Mouse (Mus musculus) kidney, embryonic 16.5 days (tissue): ENCODE data around the gene Hand2. TPM values are rescaled to one million over a fixed set of nuclear protein-coding genes. Genes with fewer than 3 reads are reported as not detected.
A peak's percentile ranks its signal among the peaks of the same experiment; 100 is the strongest.

Experiments used
- ATAC-seq: fragments of 200-750 bp; cut with Nextera tagmentation; 2 replicates; pipeline ENCODE4 v1.8.0; 2017; ENCODE audit warnings: moderate TSS enrichment; ENCODE audit not compliant: low FRiP score, low TSS enrichment
- H3K27ac ChIP-seq: fragments of 300-500 bp; sonication (generic); 2 replicates; pipeline ENCODE4 v1.5.1; 2014; ENCODE audit warnings: low read length
- H3K27me3 ChIP-seq: fragments of 300-500 bp; sonication (generic); 2 replicates; pipeline ENCODE4 v1.6.1; 2014; ENCODE audit warnings: low read length, control low read depth, mixed read lengths; ENCODE audit not compliant: insufficient read depth
- H3K36me3 ChIP-seq: fragments of 300-500 bp; sonication (generic); 2 replicates; pipeline ENCODE4 v1.6.1; 2014; ENCODE audit warnings: low read length, control low read depth, mixed read lengths; ENCODE audit not compliant: insufficient read depth
- H3K4me1 ChIP-seq: fragments of 300-500 bp; sonication (generic); 2 replicates; pipeline ENCODE4 v1.6.1; 2014; ENCODE audit warnings: low read length, control low read depth, mixed read lengths; ENCODE audit not compliant: insufficient read depth
- H3K4me2 ChIP-seq: fragments of 300-500 bp; sonication (generic); replicated peaks from 2 replicates; pipeline ENCODE4 v1.6.1; 2014; ENCODE audit warnings: low read depth, low read length
- H3K4me3 ChIP-seq: fragments of 300-500 bp; sonication (generic); 2 replicates; pipeline ENCODE4 v1.5.1; 2014; ENCODE audit warnings: mild to moderate bottlenecking, low read length
- H3K9ac ChIP-seq: fragments of 300-500 bp; sonication (generic); replicated peaks from 2 replicates; pipeline ENCODE4 v1.6.1; 2014; ENCODE audit warnings: low read length
- H3K9me3 ChIP-seq: fragments of 300-500 bp; sonication (generic); 2 replicates; pipeline ENCODE4 v1.6.1; 2016; ENCODE audit warnings: low read length, control low read depth
- WGBS: fragments of 180-500 bp; shearing (Covaris S2); extraction: QIAGEN DNeasy Blood & Tissue Kit; methylation state at CpG from one replicate; pipeline ENCODE4 v1.1.7; 2014; 5-methylcytosine and 5-hydroxymethylcytosine counted together
- polyA plus RNA-seq: library from polyadenylated mRNA; unstranded; fragments of >200 nt; fragmentation: Nextera tagmentation; extraction: Ambion mirVana; gene quantifications from 2 replicates; pipeline ENCODE4 v1.2.1, GENCODE M21; 2015

Gene Hand2
- polyA plus RNA-seq, 1 experiment from 2014 or later, result 0.25 TPM

DNA sequence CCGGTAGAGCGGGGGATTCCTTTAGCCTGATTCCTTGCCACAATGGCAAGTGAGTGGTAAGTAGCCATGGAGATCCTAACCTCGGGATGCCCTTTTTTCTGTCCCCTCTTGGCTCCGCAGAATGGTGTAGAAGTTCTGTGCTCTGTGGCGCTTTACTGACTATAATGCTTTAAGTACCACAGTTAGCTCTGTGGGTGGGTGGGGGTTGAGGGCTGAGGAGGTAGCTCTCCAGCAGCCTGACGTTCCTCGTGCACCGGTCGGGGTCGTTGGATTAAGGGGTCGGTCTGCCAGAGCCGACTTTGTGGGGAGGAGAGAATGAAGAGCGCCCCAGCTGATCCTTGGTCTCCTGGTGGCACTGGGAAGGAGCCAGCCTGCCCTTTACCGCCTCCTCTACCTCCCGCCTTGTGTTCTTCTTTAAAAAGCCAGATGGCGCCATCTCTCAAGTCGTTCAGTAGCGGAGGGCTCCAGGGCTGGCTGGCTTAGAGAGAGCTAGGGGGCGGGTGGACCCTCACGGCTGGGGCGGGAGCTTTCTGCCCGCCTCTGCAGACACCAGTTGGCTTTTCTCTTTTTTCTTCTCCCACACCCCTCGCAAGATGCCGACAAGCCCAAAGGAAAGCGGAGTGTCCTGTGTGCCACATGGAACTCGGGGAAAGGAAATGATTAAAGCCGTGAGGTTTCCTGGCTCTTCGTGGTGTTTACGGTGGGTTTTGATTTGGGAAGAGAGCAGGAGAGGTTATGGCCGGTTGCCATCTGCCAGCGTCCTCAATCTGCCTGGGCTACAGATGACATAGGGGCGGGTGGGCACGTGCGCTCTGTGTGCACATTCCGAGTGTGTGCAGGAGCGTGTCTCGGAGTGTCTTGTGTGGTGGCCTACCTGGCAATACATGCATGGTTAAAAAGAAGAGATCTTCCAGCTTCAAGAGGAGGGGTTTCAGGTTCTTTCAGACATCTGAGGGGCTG, 32.8 kb downstream of the Hand2 start:
- H3K4me1 ChIP-seq, result peaks cover 5% of the 10 kb centered on the region
- H3K4me2 ChIP-seq, result peak overlapping the region; percentile 80
- H3K9me3 ChIP-seq, result no peaks in the 10 kb centered on the region
- peaks cover 74% of the 10 kb centered on the region for H3K27me3 ChIP-seq
- ATAC-seq, result peak; percentile 96
- no peaks in the 10 kb centered on the region for H3K36me3 ChIP-seq
- no peak overlapping the region for H3K27ac ChIP-seq
- WGBS, result 2% methylated on average over 37 of the region's 37 CpGs
- peak overlapping the region; percentile 50; the same call in 1 of the 2 replicates for H3K9ac ChIP-seq
- peak overlapping the region; percentile 50 for H3K4me3 ChIP-seq

DNA sequence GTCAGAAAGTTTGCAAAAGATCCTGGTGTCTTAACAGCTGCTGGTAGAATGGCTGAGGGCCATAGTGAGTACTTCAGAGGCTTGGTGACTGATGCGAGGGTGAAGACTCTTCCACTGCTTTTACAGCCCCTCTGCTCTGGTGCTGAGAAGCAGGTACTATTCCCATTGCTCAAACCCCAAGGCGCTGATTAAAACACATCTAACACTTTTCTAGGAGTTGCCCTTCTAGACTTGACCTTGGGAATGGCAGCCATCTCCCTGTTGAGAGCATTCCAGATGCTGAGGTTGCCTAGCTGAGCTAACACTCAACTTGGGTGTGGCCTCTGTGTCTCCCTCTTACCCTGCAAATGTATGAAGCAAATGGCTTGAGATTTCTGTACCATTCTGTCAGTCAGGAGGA, 34.1 kb downstream of the Hand2 start:
- WGBS, result 54% methylated on average over 2 of the region's 2 CpGs
- Histone ChIP-seq H3K4me1 (peaks cover 5% of the 10 kb centered on the region), H3K27me3 (peaks cover 62% of the 10 kb centered on the region), H3K27ac (no peak overlapping the region), H3K9ac (no peak overlapping the region), H3K36me3 (no peaks in the 10 kb centered on the region), H3K4me2 (no peak overlapping the region), H3K9me3 (no peaks in the 10 kb centered on the region), H3K4me3 (no peak overlapping the region)
- ATAC-seq, result no peak

- WGBS, result 65% methylated on average over 9 of the region's 9 CpGs
Observed at GRCm38 (mm10) chr8:57356529-57357325, 35.9 kb downstream of the Hand2 start.

DNA sequence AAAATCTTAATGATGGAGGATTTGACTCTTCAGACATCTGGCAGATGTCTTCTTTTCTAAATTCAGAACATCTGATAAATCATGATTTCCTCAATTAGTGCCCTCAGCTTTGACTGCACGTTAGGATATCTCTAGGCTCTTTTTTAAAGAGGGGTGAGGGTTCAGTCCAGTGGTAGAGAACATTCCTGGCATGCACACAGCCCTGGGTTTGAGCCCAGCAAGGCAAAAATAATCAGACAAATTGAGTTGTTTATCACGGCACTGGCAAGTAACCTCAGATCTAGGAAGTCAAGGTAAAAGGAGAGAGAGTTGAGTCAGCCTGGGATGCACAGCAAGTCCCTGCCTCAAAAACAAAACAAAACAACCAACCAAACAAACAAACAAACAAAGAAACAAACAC, 39.7 kb downstream of the Hand2 start:
- Histone ChIP-seq H3K4me2 (no peak overlapping the region), H3K9ac (no peak overlapping the region), H3K4me3 (no peak overlapping the region), H3K4me1 (no peaks in the 10 kb centered on the region), H3K9me3 (no peaks in the 10 kb centered on the region), H3K27ac (no peak overlapping the region), H3K27me3 (peaks cover 14% of the 10 kb centered on the region), H3K36me3 (no peaks in the 10 kb centered on the region)
- 45% methylated on average over 2 of the region's 2 CpGs for WGBS
- ATAC-seq, result no peak

More at GRCm38 (mm10) chr8:57356529-57357325, 35.9 kb downstream of the Hand2 start:
- ATAC-seq, result no peak
- no peaks in the 10 kb centered on the region for H3K36me3 ChIP-seq
- no peak overlapping the region for H3K4me3 ChIP-seq
- H3K4me1 ChIP-seq, result peaks cover 5% of the 10 kb centered on the region
- no peak overlapping the region for H3K9ac ChIP-seq
- no peak overlapping the region for H3K27ac ChIP-seq
- peaks cover 48% of the 10 kb centered on the region for H3K27me3 ChIP-seq
- H3K4me2 ChIP-seq, result no peak overlapping the region
- no peaks in the 10 kb centered on the region for H3K9me3 ChIP-seq

DNA sequence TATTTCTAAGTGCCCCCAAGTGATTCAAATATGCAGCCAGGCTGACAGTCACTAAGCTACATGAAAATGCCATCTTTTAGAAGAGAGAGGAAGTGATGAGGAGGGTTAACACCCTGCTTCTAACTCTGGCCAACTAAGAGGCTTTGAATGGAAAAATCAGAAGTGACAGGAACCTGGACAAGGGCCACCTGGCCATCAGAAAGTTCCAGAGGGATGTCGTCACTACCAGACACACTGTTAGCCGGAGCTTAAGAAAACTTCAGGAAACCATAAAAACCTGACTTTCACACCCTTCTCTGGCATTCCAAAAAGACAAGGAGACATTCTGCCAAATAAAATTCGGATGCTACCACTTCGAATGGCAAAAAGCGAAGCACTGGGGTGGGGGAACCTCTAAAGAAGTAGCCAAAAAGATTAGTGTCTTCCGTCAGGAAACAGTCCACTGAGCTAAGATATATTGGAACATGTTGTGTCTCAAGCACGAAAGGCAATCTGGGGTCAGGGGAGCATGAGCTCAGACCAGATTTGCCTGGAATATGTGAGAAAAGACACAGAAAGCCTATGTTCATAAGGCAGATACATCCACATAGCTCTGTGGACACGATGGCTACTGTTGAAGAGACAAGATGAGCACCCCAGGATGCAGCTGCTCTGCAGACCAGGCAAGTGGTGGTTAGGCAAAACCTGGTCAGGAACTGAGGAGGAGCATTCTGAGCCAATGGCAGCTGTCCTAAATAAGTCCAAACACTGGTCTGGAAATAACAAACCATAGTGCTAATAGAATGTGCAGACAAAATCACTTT, 40.4 kb downstream of the Hand2 start:
- ATAC-seq, result no peak
- H3K27ac ChIP-seq, result no peak overlapping the region
- H3K4me3 ChIP-seq, result no peak overlapping the region
- WGBS, result 24% methylated on average over 8 of the region's 8 CpGs
- no peaks in the 10 kb centered on the region for H3K4me1 ChIP-seq
- no peak overlapping the region for H3K4me2 ChIP-seq
- no peak overlapping the region for H3K9ac ChIP-seq
- no peaks in the 10 kb centered on the region for H3K36me3 ChIP-seq
- no peaks in the 10 kb centered on the region for H3K9me3 ChIP-seq
- peaks cover 8% of the 10 kb centered on the region for H3K27me3 ChIP-seq

DNA sequence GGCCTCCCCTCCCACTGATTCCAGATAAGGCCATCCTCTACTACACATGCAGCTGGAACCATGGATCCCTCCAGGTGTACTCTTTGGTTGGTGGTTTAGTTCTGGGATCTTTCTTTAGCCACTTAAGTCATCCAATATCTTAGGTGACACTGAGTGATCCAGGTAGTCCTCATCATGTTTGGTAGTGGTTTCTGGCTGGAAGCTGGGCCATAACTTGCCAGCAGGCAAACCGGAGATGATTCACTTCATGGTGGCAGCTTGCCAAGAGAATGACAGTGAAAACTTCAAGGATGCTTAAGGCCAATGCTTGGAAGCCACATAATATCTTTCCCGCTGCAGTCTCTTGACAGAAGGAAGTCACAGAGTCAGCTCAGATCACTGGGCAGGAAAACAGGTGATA, 42.1 kb downstream of the Hand2 start:
- WGBS, result 66% methylated on average over 2 of the region's 2 CpGs
- no peaks in the 10 kb centered on the region for H3K27me3 ChIP-seq

GRCm38 (mm10) chr8:57374044-57374443, 53.3 kb downstream of the Hand2 start:
- no peak overlapping the region for H3K9ac ChIP-seq
- H3K4me3 ChIP-seq, result no peak overlapping the region
- no peak overlapping the region for H3K4me2 ChIP-seq
- no peak overlapping the region for H3K27ac ChIP-seq
- 89% methylated on average over 2 of the region's 2 CpGs for WGBS
- H3K36me3 ChIP-seq, result no peaks in the 10 kb centered on the region
- no peaks in the 10 kb centered on the region for H3K9me3 ChIP-seq
- H3K27me3 ChIP-seq, result no peaks in the 10 kb centered on the region
- H3K4me1 ChIP-seq, result no peaks in the 10 kb centered on the region
- no peak for ATAC-seq

More for the DNA sequence above, 42.1 kb downstream of the Hand2 start:
- Histone ChIP-seq H3K9ac (no peak overlapping the region), H3K4me3 (no peak overlapping the region), H3K36me3 (no peaks in the 10 kb centered on the region), H3K4me1 (no peaks in the 10 kb centered on the region), H3K4me2 (no peak overlapping the region), H3K27ac (no peak overlapping the region), H3K9me3 (no peaks in the 10 kb centered on the region)
- ATAC-seq, result no peak
